Mouse (Mus musculus): ENCODE results near the gene Inpp5k. TPM values are rescaled to one million over a fixed set of nuclear protein-coding genes. Genes with fewer than 3 reads are reported as not detected.

Gene Inpp5k
- polyA plus RNA-seq, 1 experiment from 2014 or later: 19.8 TPM

GRCm38 (mm10) chr11:75656621-75657590 lies 26.1 kb downstream of the Inpp5k start:
- Histone ChIP-seq H3K27me3 (peaks cover 24% of the 10 kb centered on the region), H3K9me3 (no peaks in the 10 kb centered on the region), H3K27ac (no peak overlapping the region), H3K4me1 (peaks cover 22% of the 10 kb centered on the region), H3K4me2 (replicated peaks) (peak overlapping the region; percentile 85), H3K4me3 (peak overlapping the region; percentile 68), H3K36me3 (peaks cover 30% of the 10 kb centered on the region), H3K9ac (peak overlapping the region; percentile 74; the same call in 1 of the 2 replicates)
- WGBS: 57% methylated on average over 19 of the region's 20 CpGs
- no peak for ATAC-seq (ENCODE audit: insufficient number of reproducible peaks, insufficient read depth, low FRiP score, low TSS enrichment)

- Histone ChIP-seq H3K9me3 (no peaks in the 10 kb centered on the region), H3K9ac (no peak overlapping the region), H3K4me3 (no peak overlapping the region), H3K27ac (no peak overlapping the region), H3K27me3 (peaks cover 16% of the 10 kb centered on the region), H3K36me3 (peaks cover 39% of the 10 kb centered on the region), H3K4me1 (peaks cover 16% of the 10 kb centered on the region), H3K4me2 (replicated peaks) (no peak overlapping the region)
- ATAC-seq (ENCODE audit: insufficient number of reproducible peaks, insufficient read depth, low FRiP score, low TSS enrichment): no peak
Measured at GRCm38 (mm10) chr11:75657841-75658240, 27.1 kb downstream of the Inpp5k start.

- Histone ChIP-seq H3K36me3 (peaks cover 41% of the 10 kb centered on the region), H3K9ac (no peak overlapping the region)
Measured at GRCm38 (mm10) chr11:75658311-75658710, 27.5 kb downstream of the Inpp5k start.

GRCm38 (mm10) chr11:75658996-75659750 lies 28.4 kb downstream of the Inpp5k start:
- no peak for ATAC-seq (ENCODE audit: insufficient number of reproducible peaks, insufficient read depth, low FRiP score, low TSS enrichment)
- Histone ChIP-seq H3K27me3 (0 out of 2 replicates have a peak, but pooled peaks cover 4% of the 10 kb centered on the region), H3K27ac (no peak overlapping the region), H3K4me2 (replicated peaks) (no peak overlapping the region), H3K36me3 (peaks cover 41% of the 10 kb centered on the region), H3K4me1 (peaks cover 12% of the 10 kb centered on the region; the same call in 1 of the 2 replicates), H3K4me3 (no peak overlapping the region), H3K9me3 (no peaks in the 10 kb centered on the region), H3K9ac (no peak overlapping the region)
- 85% methylated on average over 14 of the region's 14 CpGs for WGBS

More at GRCm38 (mm10) chr11:75658311-75658710, 27.5 kb downstream of the Inpp5k start:
- Histone ChIP-seq H3K4me1 (peaks cover 16% of the 10 kb centered on the region), H3K27me3 (peaks cover 11% of the 10 kb centered on the region), H3K27ac (no peak overlapping the region), H3K9me3 (no peaks in the 10 kb centered on the region), H3K4me2 (replicated peaks) (no peak overlapping the region), H3K4me3 (no peak overlapping the region)
- no peak for ATAC-seq (ENCODE audit: insufficient number of reproducible peaks, insufficient read depth, low FRiP score, low TSS enrichment)
- 94% methylated on average over 13 of the region's 13 CpGs for WGBS

GRCm38 (mm10) chr11:75660081-75660590 lies 29.3 kb downstream of the Inpp5k start:
- 88% methylated on average over 12 of the region's 12 CpGs for WGBS

DNA sequence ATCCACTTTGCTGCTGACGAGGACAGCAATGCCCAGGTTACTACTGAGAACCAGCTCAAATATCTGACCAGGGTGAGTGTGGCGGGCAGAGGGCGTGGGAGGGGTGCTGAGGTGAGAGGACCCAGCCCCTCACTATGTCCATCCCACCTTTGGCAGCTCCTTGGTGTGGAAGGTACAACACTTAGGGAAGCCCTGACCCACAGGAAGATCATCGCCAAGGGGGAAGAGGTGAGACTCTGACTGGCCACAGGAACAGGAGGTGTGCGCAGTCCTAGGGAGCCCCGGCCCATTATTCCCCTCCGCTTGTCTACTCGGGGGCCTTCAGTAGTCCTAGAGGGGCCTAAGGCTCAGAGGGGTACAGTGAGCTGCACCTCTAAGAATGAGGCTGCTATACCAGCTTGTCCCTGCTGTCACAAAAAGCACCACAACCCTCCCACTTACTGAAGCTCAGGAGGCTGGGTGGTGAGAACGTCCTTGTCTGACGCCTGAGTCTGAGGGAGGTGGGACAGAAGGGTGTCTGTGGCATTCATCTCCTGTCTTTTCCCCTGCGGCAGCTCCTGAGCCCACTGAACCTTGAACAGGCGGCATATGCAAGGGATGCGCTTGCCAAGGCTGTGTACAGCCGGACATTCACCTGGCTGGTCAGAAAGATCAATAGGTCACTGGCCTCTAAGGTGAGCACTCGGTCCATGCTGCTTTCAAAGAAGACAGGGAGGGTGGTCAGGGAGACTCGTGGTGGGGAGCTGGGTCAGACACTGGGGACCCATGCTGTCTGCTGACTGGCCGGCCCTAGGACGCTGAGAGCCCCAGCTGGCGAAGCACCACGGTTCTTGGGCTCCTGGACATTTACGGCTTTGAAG lies 30.4 kb downstream of the Inpp5k start:
- H3K4me3 ChIP-seq: no peak overlapping the region
- no peak overlapping the region for H3K4me2 ChIP-seq (replicated peaks)
- no peaks in the 10 kb centered on the region for H3K9me3 ChIP-seq
- H3K27me3 ChIP-seq: no peaks in the 10 kb centered on the region
- H3K4me1 ChIP-seq: peaks cover 6% of the 10 kb centered on the region; the same call in 1 of the 2 replicates
- H3K36me3 ChIP-seq: peaks cover 53% of the 10 kb centered on the region
- no peak overlapping the region for H3K9ac ChIP-seq
- WGBS: 90% methylated on average over 21 of the region's 21 CpGs
- no peak overlapping the region for H3K27ac ChIP-seq
- ATAC-seq (ENCODE audit: insufficient number of reproducible peaks, insufficient read depth, low FRiP score, low TSS enrichment): no peak

More at GRCm38 (mm10) chr11:75660081-75660590, 29.3 kb downstream of the Inpp5k start:
- no peak overlapping the region for H3K4me2 ChIP-seq (replicated peaks)
- ATAC-seq (ENCODE audit: insufficient number of reproducible peaks, insufficient read depth, low FRiP score, low TSS enrichment): no peak
- no peaks in the 10 kb centered on the region for H3K9me3 ChIP-seq
- 0 out of 2 replicates have a peak, but pooled peaks cover under 1% of the 10 kb centered on the region for H3K27me3 ChIP-seq
- no peak overlapping the region for H3K27ac ChIP-seq
- H3K4me1 ChIP-seq: peaks cover 6% of the 10 kb centered on the region; the same call in 1 of the 2 replicates
- peaks cover 42% of the 10 kb centered on the region for H3K36me3 ChIP-seq
- H3K9ac ChIP-seq: no peak overlapping the region
- H3K4me3 ChIP-seq: no peak overlapping the region

GRCm38 (mm10) chr11:75662131-75662530 lies 31.3 kb downstream of the Inpp5k start:
- H3K9ac ChIP-seq: no peak overlapping the region
- H3K4me1 ChIP-seq: no peaks in the 10 kb centered on the region
- H3K4me2 ChIP-seq (replicated peaks): no peak overlapping the region
- WGBS: 89% methylated on average over 7 of the region's 7 CpGs
- no peak overlapping the region for H3K4me3 ChIP-seq
- no peak overlapping the region for H3K27ac ChIP-seq
- peaks cover 61% of the 10 kb centered on the region for H3K36me3 ChIP-seq
- H3K27me3 ChIP-seq: no peaks in the 10 kb centered on the region
- ATAC-seq (ENCODE audit: insufficient number of reproducible peaks, insufficient read depth, low FRiP score, low TSS enrichment): 0 out of 2 replicates have a peak, but pooled peaks have one; percentile 19
- no peaks in the 10 kb centered on the region for H3K9me3 ChIP-seq

DNA sequence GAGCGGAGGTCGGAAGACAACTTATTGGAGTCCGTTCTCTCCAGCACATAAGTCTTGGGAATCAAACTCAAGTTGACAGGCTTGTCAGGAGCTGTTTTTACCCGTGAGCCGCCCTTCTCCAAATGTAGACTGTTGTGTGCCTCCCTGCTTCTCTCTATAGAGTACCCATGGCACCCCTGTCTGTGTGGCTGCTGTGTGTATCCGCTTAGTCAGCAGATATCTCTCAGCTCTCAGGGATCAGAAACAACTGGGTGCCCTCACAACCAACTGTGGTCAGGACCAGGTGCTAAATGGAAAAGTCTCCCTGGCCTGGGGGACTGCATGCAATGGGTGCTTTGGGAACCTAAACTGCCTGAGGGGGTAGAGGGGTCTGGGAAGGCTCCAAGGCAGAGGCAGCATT lies 35.5 kb downstream of the Inpp5k start:
- WGBS: 95% methylated on average over 6 of the region's 6 CpGs
- no peak for ATAC-seq (ENCODE audit: insufficient number of reproducible peaks, insufficient read depth, low FRiP score, low TSS enrichment)
- no peaks in the 10 kb centered on the region for H3K4me1 ChIP-seq
- H3K9me3 ChIP-seq: no peaks in the 10 kb centered on the region
- H3K4me2 ChIP-seq (replicated peaks): no peak overlapping the region
- no peak overlapping the region for H3K27ac ChIP-seq
- H3K36me3 ChIP-seq: peaks cover 67% of the 10 kb centered on the region
- H3K9ac ChIP-seq: no peak overlapping the region
- no peak overlapping the region for H3K4me3 ChIP-seq
- no peaks in the 10 kb centered on the region for H3K27me3 ChIP-seq

DNA sequence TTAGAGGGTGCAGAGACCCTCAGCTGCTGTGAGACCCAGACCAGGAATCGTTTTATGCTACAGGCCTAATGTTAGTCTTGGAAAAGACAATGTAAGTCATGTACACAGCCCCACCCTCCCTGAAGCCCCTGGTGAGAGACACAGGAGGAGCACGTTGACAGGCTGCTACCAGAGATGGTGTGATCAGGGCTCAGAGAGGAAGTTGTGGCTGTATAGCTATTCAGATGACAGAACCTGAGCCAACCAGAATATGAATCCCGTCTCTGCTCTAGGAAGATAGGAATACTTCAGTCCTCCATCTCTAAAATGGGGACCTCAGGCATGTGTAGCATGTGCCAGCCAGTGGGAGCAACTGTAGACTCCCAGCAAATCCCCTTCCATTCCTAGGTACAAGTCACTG lies 37.8 kb downstream of the Inpp5k start:
- Histone ChIP-seq H3K36me3 (peaks cover 70% of the 10 kb centered on the region), H3K4me1 (no peaks in the 10 kb centered on the region), H3K4me3 (no peak overlapping the region), H3K27ac (no peak overlapping the region), H3K9ac (no peak overlapping the region), H3K4me2 (replicated peaks) (no peak overlapping the region), H3K9me3 (no peaks in the 10 kb centered on the region), H3K27me3 (no peaks in the 10 kb centered on the region)
- no peak for ATAC-seq (ENCODE audit: insufficient number of reproducible peaks, insufficient read depth, low FRiP score, low TSS enrichment)
- WGBS: 89% methylated on average over 3 of the region's 3 CpGs

DNA sequence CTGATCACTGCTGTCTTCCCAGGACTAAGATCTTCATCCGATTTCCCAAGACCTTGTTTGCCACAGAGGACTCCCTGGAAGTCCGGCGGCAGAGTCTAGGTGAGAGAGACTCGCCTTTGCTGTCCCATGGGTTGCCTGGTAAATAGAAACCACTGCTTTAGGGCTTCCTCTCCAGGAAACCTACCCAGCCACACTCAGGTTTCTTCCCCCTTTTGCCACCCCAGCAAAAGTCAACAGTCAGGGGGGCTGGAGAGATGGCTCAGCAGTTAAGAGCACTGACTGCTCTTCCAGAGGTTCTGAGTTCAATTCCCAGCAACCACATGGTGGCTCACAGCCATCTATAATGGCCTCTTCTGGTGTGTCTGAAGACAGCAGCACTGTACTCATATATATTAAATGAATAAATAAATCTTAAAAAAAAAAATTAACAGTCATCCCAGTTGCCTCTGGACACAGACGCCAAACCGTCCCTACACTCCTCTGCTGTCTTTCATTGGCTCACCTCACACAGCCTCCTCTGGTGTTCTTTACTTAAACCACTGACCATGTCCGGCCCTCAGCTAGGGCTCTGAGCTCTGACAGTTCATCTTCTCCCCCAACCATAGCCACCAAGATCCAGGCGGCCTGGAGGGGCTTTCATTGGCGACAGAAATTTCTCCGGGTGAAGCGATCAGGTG lies 38.5 kb downstream of the Inpp5k start:
- no peak overlapping the region for H3K4me3 ChIP-seq
- H3K36me3 ChIP-seq: peaks cover 70% of the 10 kb centered on the region
- no peaks in the 10 kb centered on the region for H3K27me3 ChIP-seq
- no peak overlapping the region for H3K4me2 ChIP-seq (replicated peaks)
- no peak for ATAC-seq (ENCODE audit: insufficient number of reproducible peaks, insufficient read depth, low FRiP score, low TSS enrichment)
- no peaks in the 10 kb centered on the region for H3K4me1 ChIP-seq
- WGBS: 83% methylated on average over 11 of the region's 11 CpGs
- H3K9me3 ChIP-seq: no peaks in the 10 kb centered on the region
- H3K9ac ChIP-seq: no peak overlapping the region
- no peak overlapping the region for H3K27ac ChIP-seq

Data from embryonic facial prominence, embryonic 12.5 days (tissue).